Mouse (Mus musculus) MEL (cell line): Measurements from ENCODE around the gene Osbpl10. TPM values are rescaled to one million over a fixed set of nuclear protein-coding genes. Genes with fewer than 3 reads are reported as not detected.

Experiments used
- DNase-seq: peaks from one replicate; pipeline ENCODE4 v3.0.0; 2011; ENCODE audit warnings: low read depth, low spot score
- H3K27ac ChIP-seq: 2 replicates; pipeline ENCODE4 v1.5.1; 2012; ENCODE audit warnings: low read depth, mild to moderate bottlenecking, control low read depth, low read length, moderate library complexity; ENCODE audit not compliant: control insufficient read depth
- H3K27me3 ChIP-seq, 2 experiments: fragments of 150-350 bp in 1 of 2; sonication (generic) in 1 of 2; 2 replicates each; pipeline ENCODE4 v1.6.1; 2012; ENCODE audit warnings: low read length in 2 of 2, mild to moderate bottlenecking in 2 of 2, improper control_type of control experiment in 1 of 2, moderate library complexity in 1 of 2; ENCODE audit not compliant: insufficient read depth in 2 of 2, control insufficient read depth in 1 of 2
- H3K36me3 ChIP-seq, 2 experiments: 2 replicates each; pipeline ENCODE4 v1.6.1; 2012 to 2014; ENCODE audit warnings: low read length in 2 of 2, improper control_type of control experiment in 1 of 2, inconsistent platforms in 1 of 2, mild to moderate bottlenecking in 1 of 2; ENCODE audit not compliant: insufficient read depth in 2 of 2, control insufficient read depth in 1 of 2
- H3K4me1 ChIP-seq, 2 experiments: fragments of 150-350 bp in 1 of 2; sonication (generic) in 1 of 2; 2 replicates each; pipeline ENCODE4 v1.6.1; 2012; ENCODE audit warnings: low read length in 2 of 2, improper control_type of control experiment in 1 of 2, mild to moderate bottlenecking in 1 of 2; ENCODE audit not compliant: insufficient read depth in 2 of 2, control insufficient read depth in 1 of 2
- H3K4me3 ChIP-seq, 2 experiments: fragments of 150-350 bp in 1 of 2; sonication (generic) in 1 of 2; 2 replicates each; pipeline ENCODE4 v1.5.1; 2012; ENCODE audit warnings: low read depth in 2 of 2, low read length in 2 of 2, mild to moderate bottlenecking in 2 of 2, moderate library complexity in 2 of 2, control low read depth in 1 of 2, improper control_type of control experiment in 1 of 2; ENCODE audit not compliant: control insufficient read depth in 1 of 2, insufficient read depth in 1 of 2
- H3K79me2 ChIP-seq: 2 replicates; pipeline ENCODE4 v1.6.1; 2012; ENCODE audit warnings: mild to moderate bottlenecking, low read length, moderate library complexity; ENCODE audit not compliant: control insufficient read depth, poor library complexity, insufficient read depth
- H3K9ac ChIP-seq: 2 replicates; pipeline ENCODE4 v1.6.1; 2012; ENCODE audit warnings: low read depth, mild to moderate bottlenecking, control low read depth, low read length, moderate library complexity; ENCODE audit not compliant: control insufficient read depth, poor library complexity, severe bottlenecking
- H3K9me3 ChIP-seq: fragments of 150-350 bp; sonication (generic); replicated peaks from 2 replicates; pipeline ENCODE4 v1.6.1; 2012; ENCODE audit warnings: mild to moderate bottlenecking, low read length, improper control_type of control experiment, moderate library complexity; ENCODE audit not compliant: insufficient read depth
- EP300 ChIP-seq, 2 experiments: IDR thresholded peaks; 2 replicates each; pipeline ENCODE4 v1.6.1; 2011; ENCODE audit warnings: improper control_type of control experiment in 2 of 2, low read length in 2 of 2, low read depth in 1 of 2, mild to moderate bottlenecking in 1 of 2
- ETS1 ChIP-seq: IDR thresholded peaks from 2 replicates; pipeline ENCODE4 v1.6.1; 2012; ENCODE audit warnings: low read depth, mild to moderate bottlenecking, inconsistent platforms, low read length, improper control_type of control experiment, moderate library complexity
- GABPA ChIP-seq: IDR thresholded peaks from 2 replicates; pipeline ENCODE4 v1.6.1; 2012; ENCODE audit warnings: low read depth, mild to moderate bottlenecking, inconsistent platforms, low read length, improper control_type of control experiment, moderate library complexity
- JUND ChIP-seq: IDR thresholded peaks from 2 replicates; pipeline ENCODE4 v1.6.1; 2011; ENCODE audit warnings: low read depth, mild to moderate bottlenecking, improper control_type of control experiment, low read length
- MAX ChIP-seq: IDR thresholded peaks from 2 replicates; pipeline ENCODE4 v1.6.1; 2011; ENCODE audit warnings: low read length, improper control_type of control experiment
- MEF2A ChIP-seq: IDR thresholded peaks from 2 replicates; pipeline ENCODE4 v1.6.1; 2014; ENCODE audit warnings: low read depth, mild to moderate bottlenecking, inconsistent platforms, low read length, improper control_type of control experiment; ENCODE audit not compliant: poor library complexity, insufficient replicate concordance, severe bottlenecking; ENCODE audit errors: extremely low read depth
- MYB ChIP-seq: IDR thresholded peaks from 2 replicates; pipeline ENCODE4 v1.6.1; 2011; ENCODE audit warnings: mild to moderate bottlenecking, low read depth, low read length, improper control_type of control experiment
- NELFE ChIP-seq: IDR thresholded peaks from 2 replicates; pipeline ENCODE4 v1.6.1; 2011; ENCODE audit warnings: low read depth, low read length, improper control_type of control experiment
- NRF1 ChIP-seq: IDR thresholded peaks from 2 replicates; pipeline ENCODE4 v1.6.1; 2014; ENCODE audit warnings: low read depth, mild to moderate bottlenecking, inconsistent platforms, low read length, improper control_type of control experiment, moderate library complexity; ENCODE audit not compliant: poor library complexity, insufficient read depth, severe bottlenecking
- POLR2AphosphoS5 ChIP-seq: IDR thresholded peaks from 2 replicates; pipeline ENCODE4 v1.6.1; 2012; ENCODE audit warnings: low read depth, borderline replicate concordance, mild to moderate bottlenecking, inconsistent platforms, low read length, moderate library complexity, mixed read lengths
- RAD21 ChIP-seq: IDR thresholded peaks from 2 replicates; pipeline ENCODE4 v1.6.1; 2011; ENCODE audit warnings: mild to moderate bottlenecking, low read depth, low read length, improper control_type of control experiment
- SMC3 ChIP-seq: IDR thresholded peaks from 2 replicates; pipeline ENCODE4 v1.6.1; 2011; ENCODE audit warnings: low read depth, low read length, improper control_type of control experiment
- UBTF ChIP-seq: IDR thresholded peaks from 2 replicates; pipeline ENCODE4 v1.6.1; 2012; ENCODE audit warnings: low read depth, mild to moderate bottlenecking, inconsistent platforms, low read length, improper control_type of control experiment, moderate library complexity, borderline replicate concordance; ENCODE audit not compliant: insufficient read depth
- ZKSCAN1 ChIP-seq: IDR thresholded peaks from 2 replicates; pipeline ENCODE4 v1.6.1; 2012; ENCODE audit warnings: low read depth, mild to moderate bottlenecking, inconsistent platforms, low read length, improper control_type of control experiment, moderate library complexity
- ZMIZ1 ChIP-seq: IDR thresholded peaks from 2 replicates; pipeline ENCODE4 v1.6.1; 2012; ENCODE audit warnings: low read depth, mild to moderate bottlenecking, inconsistent platforms, low read length, improper control_type of control experiment, moderate library complexity
- ZNF384 ChIP-seq: IDR thresholded peaks from 2 replicates; pipeline ENCODE4 v1.6.1; 2012; ENCODE audit warnings: low read depth, mild to moderate bottlenecking, inconsistent platforms, low read length, improper control_type of control experiment
- polyA plus RNA-seq, 2 experiments: library from polyadenylated mRNA; stranded (reverse) in 1 of 2; unstranded in 1 of 2; fragments of >175 nt in 1 of 2; fragments of >200 nt in 1 of 2; gene quantifications; 2 replicates each; pipeline versions ENCODE4 v1.2.1 to v1.2.4; 2012; ENCODE audit warnings: low replicate concordance in 2 of 2, low read depth in 1 of 2; ENCODE audit not compliant: insufficient read length in 2 of 2, insufficient read depth in 1 of 2, missing spikeins in 1 of 2
- total RNA-seq: library from RNA; depleted of rRNA; stranded (reverse); fragments of 300-350 nt; gene quantifications from 2 replicates; pipeline ENCODE4 v1.2.3, GENCODE M21; 2012

Osbpl10 gene
- total and polyA plus RNA-seq, 3 experiments = not detected

DNA sequence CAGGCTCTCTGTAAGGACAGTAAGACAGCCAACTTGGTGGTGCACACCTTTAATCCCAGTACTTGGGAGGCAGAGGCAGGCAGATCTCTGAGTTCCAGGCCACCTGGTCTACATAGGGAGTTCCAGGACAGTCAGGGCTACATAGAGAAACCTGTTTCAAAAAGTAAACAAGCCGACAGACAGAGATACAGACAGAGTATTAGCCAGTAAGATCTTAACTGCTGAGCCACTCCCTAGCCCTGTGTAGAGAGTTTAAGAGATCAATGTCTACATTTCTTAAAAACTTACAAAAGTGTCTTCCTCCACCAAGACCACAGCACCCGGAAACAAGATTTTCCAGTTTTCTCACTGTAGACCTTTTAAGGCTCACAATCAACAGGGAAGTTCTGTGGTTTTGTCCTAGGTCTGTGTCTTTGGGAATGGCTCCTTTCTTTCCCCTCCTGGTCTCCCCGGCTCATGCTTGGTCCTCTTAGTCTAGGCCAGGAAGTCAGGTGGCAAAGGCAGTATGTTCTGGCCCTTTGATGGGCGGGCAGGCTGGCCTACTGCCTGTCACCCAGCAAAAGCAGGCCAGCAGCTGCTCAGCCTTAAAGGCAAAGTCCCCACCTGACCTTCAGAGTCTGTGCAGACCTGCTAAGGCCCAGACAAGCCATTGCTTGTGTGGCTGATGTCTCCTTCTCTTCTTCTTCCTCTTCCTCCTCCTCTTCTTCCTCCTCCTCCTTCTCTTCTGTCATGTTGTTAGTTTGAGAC, 18.2 kb upstream of the Osbpl10 start:
- H3K79me2 ChIP-seq = no peaks in the 10 kb centered on the region
- H3K4me3 ChIP-seq = no peak overlapping the region
- H3K9me3 ChIP-seq = no peaks in the 10 kb centered on the region
- no peak for DNase-seq
- no peaks in the 10 kb centered on the region for H3K27me3 ChIP-seq
- H3K9ac ChIP-seq = no peak overlapping the region
- no peak overlapping the region for H3K27ac ChIP-seq
- no peak for TF ChIP-seq ETS1
- no peak for TF ChIP-seq ZKSCAN1
- TF ChIP-seq EP300 (IDR thresholded peaks at IDR 0.05; ENCODE audit: low read depth in 1 of 2, low read length in 2 of 2) = no peak
- no peak for TF ChIP-seq ZMIZ1
- TF ChIP-seq NRF1 = no peak
- no peak for TF ChIP-seq ZNF384
- no peak for TF ChIP-seq GABPA
- no peak for TF ChIP-seq MYB
- TF ChIP-seq NELFE = no peak
- no peaks in the 10 kb centered on the region for H3K36me3 ChIP-seq
- no peaks in the 10 kb centered on the region for H3K4me1 ChIP-seq

DNA sequence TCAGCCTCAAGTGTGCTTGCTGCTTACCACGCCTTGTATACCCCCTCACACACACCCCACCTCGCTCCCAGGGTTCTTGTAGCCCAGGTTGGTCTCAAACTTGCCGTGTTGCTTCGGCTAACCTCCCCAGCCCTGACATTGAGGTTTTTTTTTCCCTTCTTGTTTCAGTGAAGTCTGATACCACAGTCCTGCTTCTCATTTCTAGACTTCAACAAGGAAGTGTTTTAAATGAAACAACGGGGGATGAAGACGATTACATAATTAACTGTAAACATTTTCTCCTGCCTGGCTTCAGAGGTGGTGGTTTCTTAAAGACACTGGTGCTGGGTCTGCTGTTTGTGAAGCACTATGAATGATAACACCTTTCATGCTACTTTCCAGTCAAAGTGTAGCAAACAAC, 17.5 kb upstream of the Osbpl10 start:
- Histone ChIP-seq H3K27me3 (no peaks in the 10 kb centered on the region), H3K36me3 (no peaks in the 10 kb centered on the region), H3K4me1 (no peaks in the 10 kb centered on the region), H3K9me3 (no peaks in the 10 kb centered on the region), H3K79me2 (no peaks in the 10 kb centered on the region), H3K9ac (no peak overlapping the region), H3K4me3 (no peak overlapping the region), H3K27ac (no peak overlapping the region)
- TF ChIP-seq UBTF = no peak
- TF ChIP-seq MAX = no peak
- no peak for TF ChIP-seq RAD21
- no peak for TF ChIP-seq MEF2A
- TF ChIP-seq GABPA = no peak
- TF ChIP-seq POLR2AphosphoS5 = no peak
- no peak for TF ChIP-seq JUND
- no peak for TF ChIP-seq SMC3
- no peak for DNase-seq
